Mouse (Mus musculus): Measurements from ENCODE around the gene Tmem176b.
"Not testable (repeated sequence)": the region's sequence is repeated elsewhere in the genome, so short reads cannot be mapped to it uniquely, and the experiment has no call there.

The Tmem176b gene

GRCm38 (mm10) chr6:48842111-48842842 lies 981 bp upstream of the Tmem176b start:
- DNase-seq (ENCODE audit: low spot score in 2 of 2): no peak

- DNase-seq (ENCODE audit: low spot score in 2 of 2): no peak
Measured at GRCm38 (mm10) chr6:48840371-48840969, 826 bp downstream of the Tmem176b start, which contains the start of gene Tmem176a. Gene Tmem176a, plus strand, starts transcription at chr6:48840919.

- no peak for DNase-seq (ENCODE audit: low spot score in 2 of 2)
Measured at GRCm38 (mm10) chr6:48838321-48839080, 2.8 kb downstream of the Tmem176b start.

DNA sequence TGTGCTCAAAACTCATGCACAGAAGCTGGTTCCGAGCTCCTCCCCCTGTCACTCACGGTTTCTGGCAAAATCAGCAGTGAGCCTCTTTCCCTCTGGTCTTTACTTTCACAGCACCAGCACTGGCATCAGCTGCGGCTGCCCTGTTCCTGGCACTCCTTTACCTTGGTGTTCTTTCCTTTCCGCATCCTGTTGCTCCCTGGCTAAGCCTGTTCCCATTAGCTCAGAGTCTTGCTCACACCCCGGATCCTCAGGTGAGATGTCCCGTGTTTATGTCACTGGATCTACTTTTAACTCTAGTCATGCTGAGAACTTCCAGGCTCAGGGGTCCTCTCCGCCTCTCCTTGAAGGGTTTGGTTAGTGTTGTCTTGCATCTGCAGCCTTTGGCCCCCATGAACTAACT lies 3.8 kb downstream of the Tmem176b start:
- DNase-seq (ENCODE audit: low spot score in 2 of 2): no peak

DNA sequence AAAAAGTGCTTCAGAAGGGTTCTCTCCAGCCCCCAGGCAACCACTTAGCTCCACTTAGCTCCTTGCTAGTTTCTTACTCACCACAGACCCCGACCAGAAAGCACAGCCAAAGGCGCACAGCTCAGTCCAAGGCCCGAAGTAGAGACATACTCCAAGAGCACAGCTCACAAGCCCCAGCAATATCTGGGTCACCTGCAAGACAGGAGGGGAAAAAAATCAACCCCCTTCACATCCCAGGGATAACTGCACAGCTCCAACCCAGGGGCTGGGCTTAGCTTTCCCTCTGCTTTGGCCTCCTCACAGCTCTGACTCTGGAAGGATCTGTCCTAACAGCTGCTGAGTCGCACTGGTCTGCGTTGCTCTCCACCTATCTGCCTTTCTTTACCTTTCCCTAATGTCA lies 5.2 kb downstream of the Tmem176b start:
- DNase-seq (ENCODE audit: low spot score in 2 of 2): no peak

DNA sequence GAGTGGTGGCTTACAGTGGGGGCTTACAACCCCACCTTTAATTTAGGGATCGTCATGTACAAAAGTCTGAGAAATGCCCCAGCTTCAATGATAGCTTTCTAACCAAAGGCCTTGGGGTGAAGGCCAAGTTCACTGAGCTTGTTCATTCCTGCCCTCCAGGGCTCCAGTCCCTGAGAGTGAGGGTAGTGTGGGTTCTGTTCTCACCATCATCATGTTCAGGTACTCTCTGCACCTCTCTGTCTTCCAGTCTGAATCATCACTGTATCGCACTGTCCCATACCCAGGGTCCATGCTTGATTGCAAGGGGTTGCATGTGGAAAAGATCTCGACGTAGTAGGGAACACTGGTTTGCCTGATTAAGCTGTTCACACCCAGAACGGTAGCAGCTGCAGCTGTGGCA lies 6.1 kb downstream of the Tmem176b start:
- DNase-seq (ENCODE audit: low spot score in 2 of 2): no peak

GRCm38 (mm10) chr6:48833515-48833914 lies 7.8 kb downstream of the Tmem176b start:
- DNase-seq (ENCODE audit: low spot score in 2 of 2): no peak

- DNase-seq (ENCODE audit: low spot score in 2 of 2): no peak
Measured at GRCm38 (mm10) chr6:48832426-48832825, 8.9 kb downstream of the Tmem176b start.

GRCm38 (mm10) chr6:48831141-48831540 lies 10.2 kb downstream of the Tmem176b start:
- no peak for DNase-seq (ENCODE audit: low spot score in 2 of 2)

- no peak for DNase-seq (ENCODE audit: low spot score in 2 of 2)
Measured at GRCm38 (mm10) chr6:48830241-48830640, 11.1 kb downstream of the Tmem176b start.

- DNase-seq (ENCODE audit: low spot score in 2 of 2): no peak
Measured at GRCm38 (mm10) chr6:48829651-48830050, 11.6 kb downstream of the Tmem176b start.

GRCm38 (mm10) chr6:48828976-48829375 lies 12.3 kb downstream of the Tmem176b start:
- DNase-seq (ENCODE audit: low spot score in 2 of 2): no peak

DNA sequence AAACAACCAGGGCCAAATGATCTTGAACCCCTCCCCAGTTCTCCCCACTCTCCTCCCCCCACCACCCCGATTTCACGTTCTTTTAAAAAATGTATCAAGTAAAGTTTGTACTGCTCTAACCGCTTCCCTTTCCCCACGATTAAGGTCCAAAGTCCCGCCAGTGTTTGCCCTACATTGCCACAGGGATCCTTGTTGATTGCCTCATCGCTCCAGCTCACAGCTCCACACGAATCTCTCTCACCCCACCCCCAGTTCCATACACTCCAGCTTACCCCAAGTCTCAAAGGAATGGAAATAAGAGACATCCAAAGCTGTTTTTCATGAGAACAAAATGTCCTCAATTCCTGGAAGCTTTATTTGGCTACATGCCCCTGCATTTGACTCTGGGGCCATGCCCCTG lies 16.3 kb downstream of the Tmem176b start:
- DNase-seq (ENCODE audit: low spot score in 2 of 2): no peak

GRCm38 (mm10) chr6:48821991-48822785 lies 19.1 kb downstream of the Tmem176b start:
- DNase-seq (ENCODE audit: low spot score in 2 of 2): not testable (repeated sequence)

DNA sequence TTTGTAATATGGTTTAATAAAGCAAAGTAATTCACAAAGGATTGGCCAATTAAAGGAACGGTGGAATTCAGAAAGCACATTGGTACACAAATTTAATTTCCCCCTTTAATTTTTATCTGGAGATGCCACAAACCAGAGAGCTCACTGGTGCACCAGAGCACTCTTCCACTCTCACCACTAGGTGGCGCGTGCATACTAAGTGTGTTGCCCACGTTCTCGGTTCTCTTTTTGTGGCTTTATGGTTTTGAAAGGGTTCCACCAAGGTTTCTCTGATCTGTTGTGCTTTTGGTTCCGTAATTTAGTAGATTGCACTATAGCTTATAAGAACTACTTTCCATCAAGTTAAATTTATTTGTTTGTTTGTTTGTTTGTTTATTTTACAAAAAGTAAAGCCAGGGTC lies 23.5 kb downstream of the Tmem176b start:
- DNase-seq (ENCODE audit: low spot score in 2 of 2): peak; percentile 36 to 77

DNA sequence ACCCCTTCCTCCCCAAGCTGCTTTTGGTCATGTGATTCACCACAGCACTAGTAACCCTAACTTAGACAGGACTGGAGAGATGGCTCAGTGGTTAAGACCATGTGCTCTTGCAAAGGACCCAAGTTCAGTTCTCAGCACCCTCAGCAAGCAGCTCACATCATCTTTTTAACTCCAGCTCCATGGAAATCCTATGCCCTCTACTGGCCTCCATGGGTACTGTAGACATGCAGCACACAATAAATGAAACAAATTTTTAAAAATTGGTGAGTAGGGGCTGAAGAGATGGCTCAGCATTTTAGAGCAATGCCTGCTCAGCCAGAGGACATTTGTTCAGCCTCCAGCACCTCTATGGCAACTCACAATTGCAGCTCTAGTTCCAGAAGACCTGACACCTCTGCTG lies 26.3 kb downstream of the Tmem176b start:
- no peak for DNase-seq (ENCODE audit: low spot score in 2 of 2)

- DNase-seq (ENCODE audit: low spot score in 2 of 2): no peak
Measured at GRCm38 (mm10) chr6:48809494-48810219, 31.6 kb downstream of the Tmem176b start.

DNA sequence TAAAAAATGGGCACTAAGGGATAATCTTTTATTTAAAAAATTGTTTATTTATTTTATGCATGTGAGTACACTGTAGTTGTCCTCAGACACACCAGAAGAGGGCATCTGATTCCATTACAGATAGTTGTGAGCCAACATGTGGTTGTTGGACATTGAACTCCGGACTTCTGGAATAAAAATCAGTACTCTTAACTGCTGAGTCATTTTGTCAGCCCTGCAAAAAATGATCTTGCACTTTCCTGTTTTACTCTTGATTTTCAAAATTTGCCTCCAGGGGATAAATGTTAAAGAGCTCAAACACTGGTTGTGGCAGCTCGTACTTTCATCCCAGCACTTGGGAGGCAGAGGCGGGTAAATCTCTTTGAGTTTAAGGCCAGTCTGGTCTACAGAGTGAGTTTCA lies 34.5 kb downstream of the Tmem176b start:
- no peak for DNase-seq (ENCODE audit: low spot score in 2 of 2)

DNA sequence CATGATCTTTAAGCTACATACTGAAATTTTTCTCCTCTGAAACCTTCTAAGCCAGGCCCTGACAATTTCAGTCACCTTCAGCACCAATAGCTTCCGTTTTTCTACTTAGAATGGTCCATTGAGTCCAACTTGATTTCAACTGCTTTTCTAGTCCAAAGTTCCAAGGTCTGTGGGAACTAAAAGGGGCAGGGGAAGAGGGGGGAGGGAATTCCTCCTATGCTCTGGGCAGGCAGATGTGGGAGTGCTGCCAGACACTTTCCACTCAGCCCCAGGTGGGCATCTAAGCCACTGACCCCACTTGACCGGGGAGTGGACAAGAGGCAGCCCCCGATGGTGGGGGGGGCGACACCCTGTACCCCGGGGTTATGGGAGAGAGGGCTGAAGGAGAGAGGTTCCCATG lies 37.0 kb downstream of the Tmem176b start:
- no peak for DNase-seq (ENCODE audit: low spot score in 2 of 2)

GRCm38 (mm10) chr6:48803406-48804051 lies 37.8 kb downstream of the Tmem176b start:
- DNase-seq (ENCODE audit: low spot score in 2 of 2): no peak

DNA sequence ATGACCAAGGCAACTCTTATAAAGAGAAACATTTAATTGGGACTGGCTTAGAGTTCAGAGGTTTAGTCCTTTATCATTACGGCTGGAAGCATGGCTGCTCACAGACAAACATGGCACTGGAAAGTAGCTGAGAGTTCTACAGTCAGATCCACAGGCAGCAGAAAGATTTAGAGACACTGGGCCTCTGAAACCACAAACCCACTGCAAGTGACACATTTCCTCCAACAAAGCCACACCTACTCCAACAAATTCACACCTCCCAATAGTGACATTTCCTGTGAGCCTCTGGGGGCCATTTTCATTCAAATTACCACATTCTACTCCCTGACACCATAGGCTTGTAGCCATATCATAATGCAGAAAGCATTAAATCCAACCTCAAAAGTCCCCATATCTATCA lies 39.4 kb downstream of the Tmem176b start:
- no peak for DNase-seq (ENCODE audit: low spot score in 2 of 2)

All from frontal cortex, postnatal 36 days (tissue).